Mouse (Mus musculus) left cerebral cortex, postnatal 36 days (tissue): ENCODE measurements around the gene Ephx3. TPM values are rescaled to one million over a fixed set of nuclear protein-coding genes. Genes with fewer than 3 reads are reported as not detected.
"Not testable (repeated sequence)": the region's sequence is repeated elsewhere in the genome, so short reads cannot be mapped to it uniquely, and the experiment has no call there.

ENCODE experiments used
- DNase-seq, 2 experiments: peaks; one replicate each; pipeline ENCODE4 v3.0.0; 2021 to 2022; ENCODE audit warnings: low spot score in 2 of 2, mixed read lengths in 1 of 2
- intact Hi-C: fragments of 180-260 bp; cut with DNase I; formaldehyde crosslinking; loops from one replicate; pipeline ENCODE4 v1.15.1; 2025
- total RNA-seq, 2 experiments: library from RNA; stranded (reverse); gene quantifications; 2 replicates each; pipeline ENCODE4 v1.2.3; 2021

The Ephx3 gene
- under 1 TPM; 0.27 to 0.37 TPM for total RNA-seq

DNA sequence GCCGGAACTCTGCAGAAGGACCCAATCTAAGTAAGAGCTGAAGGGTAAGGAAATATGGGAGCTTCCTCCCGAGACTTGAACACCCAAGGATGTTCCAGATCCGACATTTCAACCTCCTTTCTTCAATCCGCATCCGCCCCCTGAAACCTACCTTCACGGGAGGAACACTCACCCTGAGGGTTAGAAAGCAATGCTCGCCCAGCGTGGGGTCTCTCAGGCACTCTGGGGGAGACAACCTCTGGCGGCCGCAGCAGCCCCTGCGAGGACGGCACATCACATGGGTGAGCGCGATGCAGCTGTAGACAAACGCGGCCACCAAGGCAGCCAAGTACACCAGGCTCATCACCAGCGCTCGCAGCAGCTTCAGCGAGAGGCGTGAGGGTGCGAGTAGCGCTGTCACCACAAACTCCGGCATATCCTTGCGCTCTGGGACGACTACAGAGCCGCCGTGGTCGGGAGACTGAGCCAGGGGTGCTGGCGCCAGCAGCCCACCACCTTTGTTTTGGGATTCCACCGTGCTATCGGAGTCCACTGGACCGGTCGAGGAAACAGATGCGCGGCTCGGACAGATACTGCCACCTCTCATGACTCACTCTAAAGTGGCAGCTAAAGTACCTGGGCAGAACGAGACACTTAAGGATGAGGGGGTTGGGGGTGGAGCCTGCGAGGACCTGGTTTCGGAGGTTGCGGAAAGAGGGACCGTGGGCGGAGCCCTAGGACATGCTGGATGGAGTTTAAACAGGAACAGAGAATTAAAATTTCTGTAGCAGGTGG, at the start of gene Ephx3:
Gene Ephx3, minus strand, starts transcription at position 687 of the 774 bp plus-strand sequence.
- no peak for DNase-seq
- intact Hi-C loops, result no loop called here

DNA sequence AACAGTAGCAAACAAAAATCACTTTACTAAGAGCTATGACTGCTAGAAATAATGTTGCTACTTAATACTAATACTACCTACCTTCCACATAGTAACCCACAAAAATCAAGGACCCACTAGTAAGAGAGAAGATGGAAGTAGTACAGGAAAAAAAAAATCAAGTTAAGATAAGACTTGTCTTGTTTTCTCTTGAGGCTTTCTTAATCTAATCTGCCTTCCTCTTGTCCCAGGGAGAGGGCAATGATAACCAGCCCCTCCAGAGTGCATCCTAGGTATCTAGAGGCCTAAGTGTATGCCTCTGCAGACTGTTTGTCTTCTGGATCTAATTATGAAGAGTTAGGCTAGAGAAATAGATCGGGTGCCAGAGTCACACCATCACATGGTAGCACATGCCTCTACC, 49.2 kb upstream of the Ephx3 start:
- intact Hi-C loops, result no loop called here

DNA sequence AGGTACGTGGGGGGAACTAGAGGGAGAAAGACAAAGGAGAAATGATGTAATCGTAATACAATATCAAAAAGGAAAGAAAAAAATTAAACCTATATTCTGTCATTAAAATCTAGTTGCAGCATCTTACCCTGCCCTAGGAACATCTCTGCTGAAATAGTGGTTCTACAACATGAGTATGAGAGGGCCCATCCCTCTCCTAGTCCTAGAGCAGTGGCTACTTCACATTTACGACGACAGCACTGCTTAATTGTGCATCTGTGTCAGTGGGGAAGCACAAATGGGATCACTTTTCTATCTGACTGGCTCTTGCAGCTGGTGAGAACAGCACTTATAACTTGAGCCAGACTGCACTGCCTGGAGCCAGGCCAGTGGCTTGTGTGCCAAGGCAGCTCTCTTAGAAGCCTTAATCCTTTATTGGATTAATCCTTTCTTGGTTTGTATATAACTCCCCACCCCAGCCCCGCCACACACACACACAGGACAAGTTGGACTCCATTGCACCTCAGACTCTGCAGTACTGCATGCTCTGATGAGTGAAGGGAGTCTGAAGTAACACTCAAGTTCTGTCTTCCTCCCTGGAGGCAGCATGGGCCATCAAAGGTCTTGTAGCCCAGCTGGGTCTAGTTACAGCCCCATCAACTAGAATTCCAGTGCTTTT, 46.3 kb upstream of the Ephx3 start:
- DNase-seq, result peak; percentile 38 to 48
- intact Hi-C loops, result no loop called here

More for the DNA sequence above, 49.2 kb upstream of the Ephx3 start:
- DNase-seq, result no peak

DNA sequence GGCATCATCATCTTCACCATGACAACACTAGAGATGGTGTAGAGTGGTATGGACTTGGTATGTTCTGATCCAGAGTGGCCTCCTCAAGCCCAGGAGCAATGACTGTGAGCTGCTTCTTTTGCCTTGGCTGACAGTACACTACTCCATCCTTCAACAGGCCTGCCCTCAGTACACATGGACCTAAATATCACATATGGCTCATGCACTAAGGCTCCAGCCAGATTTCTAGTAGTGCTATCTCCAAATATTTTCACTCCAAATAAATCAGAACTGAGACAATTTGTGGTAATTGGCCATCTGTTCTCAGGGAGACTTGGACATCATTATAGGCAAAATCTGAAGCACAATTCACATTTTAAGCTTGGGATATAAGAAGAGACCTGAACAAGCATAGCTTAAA, 43.8 kb upstream of the Ephx3 start:
- intact Hi-C loops, result loop anchor here (5.0 kb wide), 1 partner anchor 49 kb away; the partner anchor contains the start of gene Brd4
- no peak for DNase-seq

GRCm38 (mm10) chr17:32229256-32229655, 39.9 kb upstream of the Ephx3 start:
- intact Hi-C loops, result no loop called here
- no peak for DNase-seq

DNA sequence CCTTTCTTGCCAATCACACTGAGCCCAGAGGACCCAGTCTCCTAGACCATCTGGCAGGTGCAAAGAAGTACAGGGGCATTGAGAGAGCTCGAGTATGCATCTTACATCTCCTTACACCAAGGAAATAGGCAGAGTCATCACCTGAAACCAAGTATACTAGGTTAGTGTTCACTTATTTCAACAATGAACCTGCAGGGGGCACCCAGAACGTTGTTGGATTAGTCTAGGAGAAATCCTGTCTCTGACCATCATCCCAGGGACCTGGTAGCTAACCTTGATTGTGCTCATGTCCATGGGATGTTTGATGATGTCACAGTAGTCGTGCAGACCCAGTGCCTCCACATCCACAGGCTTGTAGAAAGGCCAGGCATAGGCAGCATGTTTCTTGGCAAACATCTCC, 31.5 kb upstream of the Ephx3 start:
- intact Hi-C loops, result loop anchor here (5.0 kb wide), 1 partner anchor 56 kb away; no protein-coding TSS in a partner anchor
- no peak for DNase-seq

DNA sequence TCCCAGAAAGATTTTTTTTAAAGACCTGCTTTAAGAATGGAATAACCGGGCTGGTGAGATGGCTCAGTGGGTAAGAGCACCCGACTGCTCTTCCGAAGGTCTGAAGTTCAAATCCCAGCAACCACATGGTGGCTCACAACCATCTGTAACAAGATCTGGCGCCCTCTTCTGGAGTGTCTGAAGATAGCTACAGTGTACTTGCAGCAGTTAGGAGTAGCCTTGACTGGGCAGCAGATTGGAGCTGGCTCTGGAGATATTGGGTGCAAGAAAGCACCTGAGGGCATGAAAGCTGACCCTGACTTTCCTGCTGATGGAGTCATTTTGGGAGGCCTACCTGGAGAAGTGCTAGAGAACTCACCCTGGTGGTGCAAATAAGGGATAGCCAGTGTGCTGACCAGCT, 26.2 kb upstream of the Ephx3 start:
- DNase-seq, intact Hi-C loops: not testable (repeated sequence)

GRCm38 (mm10) chr17:32211554-32211953, 22.2 kb upstream of the Ephx3 start:
- DNase-seq, intact Hi-C loops: not testable (repeated sequence)

DNA sequence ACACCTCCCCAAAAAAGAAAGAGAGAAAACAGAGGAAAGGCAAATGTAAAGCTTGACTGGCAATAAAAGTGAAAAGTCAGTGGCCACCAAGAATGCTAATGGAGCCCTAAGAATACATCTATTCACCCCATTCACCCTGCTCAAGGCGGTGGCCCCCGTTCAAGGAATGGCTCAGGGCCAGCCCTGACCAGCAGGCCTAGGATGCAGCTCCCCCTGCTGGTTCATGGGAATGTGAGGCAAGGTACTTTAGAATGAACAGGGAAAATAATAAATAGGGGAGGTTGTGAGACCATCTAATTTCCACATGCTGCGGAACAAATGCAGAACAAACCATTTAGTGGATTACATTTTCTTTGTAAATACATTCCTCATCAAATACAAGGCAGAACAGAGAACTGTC, 20.4 kb upstream of the Ephx3 start:
- intact Hi-C loops, result loop anchor here (5.0 kb wide), 3 partner anchors 47 to 182 kb away; no protein-coding TSS in a partner anchor
- DNase-seq, result peak; percentile 43 to 46

DNA sequence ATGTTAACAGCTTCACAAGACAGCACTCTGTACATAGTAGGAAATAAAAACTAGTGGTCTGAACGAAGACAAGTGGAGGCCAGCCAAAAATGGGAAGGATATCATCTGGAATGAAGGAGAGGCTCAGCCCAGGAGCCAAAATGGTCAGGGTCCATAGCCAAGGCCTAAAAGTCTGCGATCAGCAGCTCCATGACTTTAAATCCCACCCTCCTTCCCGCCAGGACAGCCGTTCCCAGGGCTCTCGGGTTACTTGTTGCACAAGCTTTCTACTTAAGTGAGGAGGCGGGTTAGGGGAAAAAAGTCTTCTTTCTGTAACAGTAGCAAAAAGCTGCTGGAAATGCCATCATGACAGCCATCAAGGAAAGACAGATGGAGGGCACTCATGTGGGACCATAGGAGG, 19.8 kb upstream of the Ephx3 start:
- DNase-seq, result no peak
- intact Hi-C loops, result loop anchor here (5.0 kb wide), 3 partner anchors 47 to 182 kb away; no protein-coding TSS in a partner anchor

DNA sequence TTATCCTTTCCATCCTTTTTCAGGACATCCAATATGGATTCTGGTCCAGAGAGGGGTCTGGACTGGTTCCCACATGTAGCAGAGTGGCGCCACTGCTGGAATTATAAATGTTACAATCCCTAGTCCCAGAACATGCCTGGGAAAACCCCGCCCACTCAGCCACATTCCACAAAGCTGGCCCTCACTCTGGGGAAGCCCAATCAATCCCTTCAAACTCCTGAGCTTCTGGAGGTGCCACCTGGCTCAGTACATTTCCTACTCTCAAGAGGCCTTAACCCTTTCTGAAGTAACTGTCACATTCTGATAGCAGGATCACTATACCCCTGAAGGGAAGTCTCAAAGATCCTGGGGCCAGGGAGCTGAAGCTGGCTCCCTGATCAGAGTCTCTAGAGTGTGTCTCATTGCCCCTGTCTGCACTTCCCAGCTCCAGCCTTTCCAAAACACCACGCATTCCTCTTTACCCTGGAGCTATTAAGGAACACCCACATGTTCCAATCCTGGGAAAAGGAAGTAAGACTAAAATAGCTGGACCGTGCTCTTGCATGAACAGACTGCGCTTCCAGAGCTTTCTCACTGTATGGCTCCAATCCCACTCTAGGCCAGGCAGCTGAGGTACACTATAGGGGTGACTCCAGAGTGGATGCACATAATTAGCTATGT, 18.4 kb upstream of the Ephx3 start:
- intact Hi-C loops, result loop anchor here (5.0 kb wide), 3 partner anchors 45 to 180 kb away; no protein-coding TSS in a partner anchor
- DNase-seq, result peak in 1 of 2 experiments; percentile 24

DNA sequence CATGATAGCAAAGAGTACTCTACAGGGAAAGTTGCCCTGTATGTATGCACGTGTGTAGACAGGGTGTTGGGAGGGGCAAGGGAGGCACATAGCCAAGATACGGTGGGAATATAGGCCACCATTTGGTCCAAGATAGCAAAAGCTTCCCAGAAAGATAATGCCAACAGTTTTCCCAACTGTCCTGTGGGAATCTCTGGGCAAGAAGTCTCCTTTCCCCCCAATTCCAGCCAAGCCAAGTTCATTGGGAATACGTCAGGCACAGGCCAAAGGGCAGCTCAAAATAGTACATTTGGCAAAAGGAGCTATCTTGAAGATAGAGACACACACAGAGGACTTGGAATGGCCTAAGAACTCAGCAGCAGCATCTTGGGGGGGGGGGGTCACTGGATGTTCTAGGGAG, 16.0 kb upstream of the Ephx3 start:
- DNase-seq, result no peak
- intact Hi-C loops, result loop anchor here (5.0 kb wide), 3 partner anchors 43 to 178 kb away; no protein-coding TSS in a partner anchor

- DNase-seq, result no peak
- intact Hi-C loops, result no loop called here
Observed at GRCm38 (mm10) chr17:32202972-32203371, 13.6 kb upstream of the Ephx3 start.

DNA sequence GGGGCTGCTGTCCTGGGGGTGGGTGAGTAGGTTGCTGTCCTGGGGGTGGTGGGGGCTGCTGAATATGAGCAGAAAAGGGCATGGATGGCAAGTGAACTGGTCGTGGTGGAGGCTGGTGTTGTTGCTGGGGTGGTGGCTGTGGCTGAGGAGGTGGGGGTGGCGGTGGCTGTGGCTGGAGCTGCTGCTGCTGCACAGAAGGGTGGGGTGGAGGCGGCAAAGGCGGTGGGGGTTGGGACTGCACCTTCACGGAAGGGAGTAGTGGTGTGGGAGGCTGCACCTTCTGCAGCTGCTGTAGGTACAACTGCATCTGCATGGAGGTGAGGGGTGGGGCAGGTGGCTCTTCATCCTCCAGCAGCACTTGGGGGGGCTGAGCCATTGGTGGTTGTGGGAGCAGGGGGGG, 11.7 kb upstream of the Ephx3 start:
- DNase-seq, result no peak
- intact Hi-C loops, result no loop called here

DNA sequence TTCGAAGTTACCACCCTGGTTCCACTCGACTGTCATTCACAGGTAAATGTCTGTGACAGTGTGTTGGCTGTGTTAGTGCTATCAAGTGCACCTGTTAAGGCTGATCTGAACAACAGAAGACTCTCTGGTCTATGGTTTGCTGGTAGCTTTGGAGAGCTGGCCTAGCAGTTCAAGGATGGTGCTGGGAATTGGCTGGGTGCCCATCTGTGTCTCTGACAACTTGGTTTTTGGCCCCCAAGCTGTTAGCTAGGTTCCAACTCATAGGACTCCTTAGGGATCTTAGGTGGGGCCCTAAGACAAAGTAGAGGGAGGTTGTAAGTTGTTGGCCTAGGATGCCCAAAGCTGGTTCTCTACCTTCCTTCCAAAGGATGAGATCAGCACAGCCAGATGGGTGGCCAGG, 10.4 kb upstream of the Ephx3 start:
- intact Hi-C loops, result no loop called here
- no peak for DNase-seq

GRCm38 (mm10) chr17:32197156-32197555, 7.8 kb upstream of the Ephx3 start:
- intact Hi-C loops, result no loop called here
- no peak for DNase-seq

GRCm38 (mm10) chr17:32195725-32196124, 6.4 kb upstream of the Ephx3 start:
- no peak for DNase-seq
- intact Hi-C loops, result no loop called here

- intact Hi-C loops, result no loop called here
- no peak for DNase-seq
Observed at GRCm38 (mm10) chr17:32193010-32193409, 3.7 kb upstream of the Ephx3 start.

- no peak for DNase-seq
- intact Hi-C loops, result no loop called here
Observed at GRCm38 (mm10) chr17:32189850-32190249, 501 bp upstream of the Ephx3 start.

GRCm38 (mm10) chr17:32183017-32183416, 6.3 kb downstream of the Ephx3 start:
- no peak for DNase-seq
- intact Hi-C loops, result no loop called here
